Mouse (Mus musculus) lung, adult 2 months (tissue): ENCODE data around the gene Tnfrsf22.

ENCODE experiments used
- CTCF ChIP-seq: fragments of 200-500 bp; IDR thresholded peaks from 2 replicates; pipeline ENCODE4 v1.5.1; 2011; ENCODE audit warnings: mild to moderate bottlenecking, low read length, control low read depth; ENCODE audit not compliant: insufficient read depth
- POLR2A ChIP-seq: fragments of 200-500 bp; IDR thresholded peaks from 2 replicates; pipeline ENCODE4 v1.6.1; 2011; ENCODE audit warnings: low read depth, mild to moderate bottlenecking, control low read depth, low read length, borderline replicate concordance; ENCODE audit errors: extremely low read depth

DNA sequence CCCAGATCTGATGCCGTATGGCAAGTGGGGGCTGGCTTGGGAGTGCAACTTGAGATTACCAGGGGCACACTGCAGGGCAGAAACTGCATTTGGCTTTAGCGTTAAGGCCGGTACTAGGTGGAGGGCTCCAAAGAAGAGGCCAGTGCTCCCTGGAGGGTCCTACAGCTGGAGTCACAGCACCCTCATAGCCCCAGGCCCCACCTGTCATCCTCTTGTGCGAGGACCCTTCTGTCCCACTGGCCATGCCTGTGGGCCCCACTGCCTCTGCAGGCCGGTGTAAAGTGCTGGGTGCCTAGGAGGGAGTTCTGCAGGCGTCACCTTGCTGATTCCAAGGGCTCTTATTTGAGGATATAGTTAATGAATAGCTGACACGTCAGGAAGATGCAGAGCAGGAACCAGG, 40.0 kb upstream of the Tnfrsf22 start:
- TF ChIP-seq CTCF (no peak), POLR2A (no peak)
